Mouse (Mus musculus) embryonic facial prominence, embryonic 10.5 days (tissue): Measurements from ENCODE around the gene Tk1. TPM values are rescaled to one million over a fixed set of nuclear protein-coding genes. Genes with fewer than 3 reads are reported as not detected.

Source experiments
- DNase-seq: peaks from one replicate; pipeline ENCODE4 v3.0.0-alpha.2; 2017; ENCODE audit warnings: low spot score
- H3K27ac ChIP-seq: fragments of 300-500 bp; sonication (generic); replicated peaks from 2 replicates; pipeline ENCODE4 v1.5.1; 2016; ENCODE audit warnings: mild to moderate bottlenecking
- H3K27me3 ChIP-seq: fragments of 300-500 bp; sonication (generic); replicated peaks from 2 replicates; pipeline ENCODE4 v1.6.1; 2016; ENCODE audit warnings: low read depth, mild to moderate bottlenecking; ENCODE audit not compliant: poor library complexity, severe bottlenecking
- H3K36me3 ChIP-seq: fragments of 300-500 bp; sonication (generic); replicated peaks from 2 replicates; pipeline ENCODE4 v1.6.1; 2016; ENCODE audit warnings: mild to moderate bottlenecking, moderate library complexity
- H3K4me1 ChIP-seq: fragments of 300-500 bp; sonication (generic); 2 replicates; pipeline ENCODE4 v1.6.1; 2016
- H3K4me3 ChIP-seq: fragments of 300-500 bp; sonication (generic); 2 replicates; pipeline ENCODE4 v1.5.1; 2016; ENCODE audit warnings: mild to moderate bottlenecking, moderate library complexity
- H3K9me3 ChIP-seq: fragments of 300-500 bp; sonication (generic); 2 replicates; pipeline ENCODE4 v1.6.1; 2016; ENCODE audit warnings: mild to moderate bottlenecking
- WGBS: fragments of 180-500 bp; shearing (Covaris S2); methylation state at CpG from one replicate; pipeline ENCODE4 v1.1.7; 2016; 5-methylcytosine and 5-hydroxymethylcytosine counted together
- polyA plus RNA-seq: library from polyadenylated mRNA; unstranded; fragments of >200 nt; fragmentation: Nextera tagmentation; extraction: Ambion mirVana; gene quantifications from 2 replicates; pipeline ENCODE4 v1.2.1, GENCODE M21; 2016

The Tk1 gene
- polyA plus RNA-seq, 1 experiment from 2014 or later = 161 TPM

DNA sequence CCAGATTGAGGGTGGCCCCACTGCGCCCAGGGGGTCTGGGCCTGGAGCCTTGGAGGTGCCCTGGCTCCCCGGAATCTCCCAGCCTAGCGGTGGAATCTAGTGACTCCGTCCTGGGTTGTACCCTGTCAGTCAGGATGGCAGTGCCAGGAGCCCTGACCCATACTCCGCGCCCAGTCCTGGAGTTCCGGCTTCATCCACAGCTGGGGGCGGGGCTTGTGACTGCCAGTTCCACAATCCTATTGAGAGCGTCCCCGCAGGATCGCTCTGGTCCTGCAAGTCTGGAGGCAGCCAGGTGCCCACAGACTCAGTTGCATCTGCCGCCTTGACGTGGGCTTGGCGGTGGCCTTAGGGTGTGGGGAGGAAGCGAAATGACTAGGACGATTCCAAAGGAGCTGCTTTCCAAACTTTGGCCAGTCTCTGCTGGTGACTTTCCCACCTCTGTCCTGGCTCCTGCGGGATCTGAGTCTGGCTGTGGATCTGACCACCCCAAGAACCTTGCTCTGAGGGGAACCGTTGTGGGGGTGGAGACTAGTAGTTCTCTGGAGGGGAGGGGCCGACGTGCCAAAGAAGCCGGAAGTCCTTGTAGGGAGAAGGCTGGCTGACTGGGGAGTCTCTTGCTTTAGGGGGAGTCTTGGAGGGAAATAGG is 15.4 kb downstream of the Tk1 start:
- H3K9me3 ChIP-seq = no peaks in the 10 kb centered on the region
- H3K4me3 ChIP-seq = peak overlapping the region; percentile 86
- DNase-seq = peak; percentile 84
- H3K36me3 ChIP-seq = peaks cover 41% of the 10 kb centered on the region
- H3K27ac ChIP-seq = peak overlapping the region; percentile 78
- under 1% methylated on average over 21 of the region's 21 CpGs for WGBS
- H3K27me3 ChIP-seq = no peaks in the 10 kb centered on the region; the same call in 1 of the 2 replicates
- peaks cover 28% of the 10 kb centered on the region for H3K4me1 ChIP-seq

DNA sequence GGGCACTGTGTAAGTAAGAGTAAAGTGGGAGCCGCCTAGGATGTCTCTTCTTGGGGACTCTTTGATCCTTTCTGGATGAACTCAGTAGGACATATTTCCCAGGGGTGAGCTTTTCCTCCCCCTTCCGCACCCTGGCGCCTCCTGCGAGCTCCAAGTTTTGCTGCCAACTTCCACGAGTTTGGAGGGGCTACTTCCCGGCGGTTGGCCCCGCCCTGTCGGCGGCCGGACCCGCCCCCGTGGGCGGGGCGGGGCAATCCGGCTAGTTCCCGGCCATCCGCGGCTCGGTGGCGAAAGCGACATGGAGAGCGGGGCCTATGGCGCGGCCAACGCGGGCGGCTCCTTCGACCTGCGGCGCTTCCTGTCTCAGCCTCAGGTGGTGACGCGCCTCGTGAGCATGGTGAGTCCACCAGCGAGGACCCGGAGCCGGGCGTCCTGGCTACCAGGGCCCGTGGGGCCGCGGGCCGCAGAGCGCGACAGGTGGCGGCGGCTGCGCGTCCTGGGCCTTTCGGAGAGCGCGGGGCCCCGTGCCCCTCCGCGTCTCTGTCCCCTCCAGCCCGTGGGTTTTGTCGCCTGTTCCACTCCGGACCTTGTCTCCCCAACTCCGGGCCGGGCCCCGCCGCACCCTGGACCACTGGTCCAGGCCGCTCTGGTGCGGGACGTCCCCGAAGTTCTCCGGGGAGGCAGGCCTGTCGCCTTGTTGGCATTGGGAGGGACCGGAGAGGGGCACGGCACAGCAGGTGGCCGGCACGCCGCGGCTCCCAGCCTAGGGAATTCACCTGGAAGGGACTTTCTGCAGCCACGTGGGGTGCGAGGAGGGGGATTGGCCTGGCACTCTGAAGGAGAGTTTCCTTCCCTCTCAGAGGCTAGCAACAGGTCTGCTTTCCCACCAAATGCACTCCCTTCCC is 16.2 kb downstream of the Tk1 start, which contains the start of the genes Gm20708 and Syngr2:
Gene Gm20708, plus strand, starts transcription at position 262 of the 905 bp plus-strand sequence.
Gene Syngr2, plus strand, starts transcription at position 262 of the 905 bp plus-strand sequence.
- DNase-seq = peak; percentile 86
- peak within 1 kb of the TSS; percentile 78 for H3K27ac ChIP-seq

DNA sequence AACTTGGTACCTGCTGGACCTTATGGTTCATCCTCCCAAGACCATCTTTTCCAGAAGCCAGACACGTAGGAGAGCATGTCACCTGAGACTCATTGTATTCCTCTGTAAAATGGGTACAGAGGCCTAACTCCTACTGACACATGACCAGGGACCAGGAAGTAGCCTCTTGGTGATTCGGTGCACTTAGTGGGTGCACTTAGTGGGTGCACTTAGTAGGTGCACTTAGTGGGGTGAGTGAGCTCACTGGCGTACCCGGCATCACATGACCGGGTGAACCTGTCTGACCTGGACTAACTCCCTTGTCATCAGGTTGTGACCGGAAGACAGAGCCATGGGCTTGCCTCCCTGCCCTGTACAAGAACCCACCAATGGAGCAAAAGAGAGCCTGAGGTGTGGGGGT is 19.1 kb downstream of the Tk1 start:
- no peak overlapping the region for H3K4me3 ChIP-seq
- WGBS = 93% methylated on average over 6 of the region's 6 CpGs
- H3K27me3 ChIP-seq = no peaks in the 10 kb centered on the region; the same call in 1 of the 2 replicates
- peaks cover 3% of the 10 kb centered on the region for H3K36me3 ChIP-seq
- H3K4me1 ChIP-seq = peaks cover 29% of the 10 kb centered on the region
- H3K27ac ChIP-seq = no peak overlapping the region
- H3K9me3 ChIP-seq = no peaks in the 10 kb centered on the region
- DNase-seq = no peak

More for the DNA sequence above, 16.2 kb downstream of the Tk1 start, which contains the start of the genes Gm20708 and Syngr2:
- H3K9me3 ChIP-seq = no peaks in the 10 kb centered on the region
- H3K27me3 ChIP-seq = no peaks in the 10 kb centered on the region; the same call in 1 of the 2 replicates
- H3K4me3 ChIP-seq = peak within 1 kb of the TSS; percentile 86
- H3K36me3 ChIP-seq = peaks cover 32% of the 10 kb centered on the region
- peaks cover 28% of the 10 kb centered on the region for H3K4me1 ChIP-seq
- WGBS = under 1% methylated on average over 75 of the region's 75 CpGs

DNA sequence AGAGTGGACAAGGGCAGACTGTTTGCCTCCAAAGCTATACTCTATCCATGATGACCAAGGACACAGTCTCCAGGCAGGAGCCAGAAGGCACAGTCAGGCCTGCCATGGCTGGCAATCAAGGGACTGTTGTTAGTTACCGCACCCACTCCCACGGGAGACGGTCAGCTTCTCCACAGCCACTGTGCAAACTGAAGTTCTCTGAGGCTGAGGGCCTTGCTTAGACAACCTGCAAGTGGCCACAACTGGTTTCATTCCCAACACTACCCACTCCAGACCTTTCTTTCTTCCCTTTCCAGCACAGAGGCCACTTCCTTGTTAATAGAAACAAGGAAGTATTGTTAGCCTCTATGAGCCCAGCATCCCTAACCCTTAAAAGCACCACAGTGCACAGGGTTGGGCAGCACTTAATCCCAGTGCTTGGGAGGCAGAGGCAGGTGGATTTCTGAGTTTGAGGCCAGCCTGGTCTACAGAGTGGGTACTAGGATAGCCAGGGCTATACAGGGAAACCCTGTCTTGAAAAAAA is 22.7 kb downstream of the Tk1 start:
- DNase-seq = no peak
- Histone ChIP-seq H3K4me3 (no peak overlapping the region), H3K27ac (no peak overlapping the region), H3K9me3 (no peaks in the 10 kb centered on the region), H3K4me1 (peaks cover 17% of the 10 kb centered on the region), H3K27me3 (peaks cover 3% of the 10 kb centered on the region; the same call in 1 of the 2 replicates), H3K36me3 (no peaks in the 10 kb centered on the region)
- 88% methylated on average over 3 of the region's 3 CpGs for WGBS

DNA sequence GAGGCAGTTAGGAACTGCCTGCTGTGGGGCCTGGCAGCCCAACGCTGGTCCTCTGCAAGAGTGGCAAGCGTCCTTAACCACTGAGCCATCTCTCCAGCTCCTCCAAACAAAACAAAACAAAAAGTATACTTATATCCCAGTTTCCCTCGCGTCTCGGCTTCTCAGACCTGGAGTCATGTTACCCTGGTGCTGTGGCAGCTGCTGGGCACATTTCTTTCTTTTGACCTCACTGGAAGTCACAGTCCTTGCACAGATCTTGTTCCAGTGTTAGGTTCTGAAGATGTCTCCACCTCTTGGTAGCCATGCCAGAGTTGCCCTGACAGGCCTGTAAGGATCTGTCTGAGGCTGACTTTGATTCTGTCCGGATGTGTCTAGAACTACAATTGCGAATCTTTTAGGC is 24.2 kb downstream of the Tk1 start:
- H3K27me3 ChIP-seq = peaks cover 8% of the 10 kb centered on the region; the same call in 1 of the 2 replicates
- H3K27ac ChIP-seq = no peak overlapping the region
- no peaks in the 10 kb centered on the region for H3K9me3 ChIP-seq
- WGBS = 60% methylated on average over 7 of the region's 7 CpGs
- peaks cover 31% of the 10 kb centered on the region for H3K4me1 ChIP-seq
- H3K4me3 ChIP-seq = no peak overlapping the region
- H3K36me3 ChIP-seq = no peaks in the 10 kb centered on the region
- DNase-seq = no peak

DNA sequence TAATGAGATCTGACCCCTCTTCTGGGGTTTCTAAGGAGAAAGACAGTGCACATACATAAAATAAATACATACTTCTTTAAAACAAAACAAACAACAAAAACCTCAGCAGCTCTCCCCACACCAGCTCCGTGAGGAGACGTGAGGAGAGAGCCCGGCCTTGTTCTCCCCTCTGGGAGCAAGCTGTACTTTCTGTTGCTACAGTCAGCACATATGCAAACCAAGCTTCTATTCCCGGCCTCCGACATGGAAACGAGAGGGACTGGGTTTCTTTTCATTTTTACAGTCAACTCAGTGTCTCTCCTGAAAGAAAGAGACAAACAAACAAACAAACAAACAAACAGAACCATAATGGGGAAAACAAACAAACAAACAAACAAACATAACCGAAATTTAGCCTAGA is 25.9 kb downstream of the Tk1 start:
- Histone ChIP-seq H3K36me3 (no peaks in the 10 kb centered on the region), H3K4me1 (peaks cover 34% of the 10 kb centered on the region), H3K27me3 (peaks cover 8% of the 10 kb centered on the region; the same call in 1 of the 2 replicates), H3K27ac (no peak overlapping the region), H3K9me3 (no peaks in the 10 kb centered on the region), H3K4me3 (no peak overlapping the region)
- DNase-seq = no peak
- 87% methylated on average over 7 of the region's 7 CpGs for WGBS

DNA sequence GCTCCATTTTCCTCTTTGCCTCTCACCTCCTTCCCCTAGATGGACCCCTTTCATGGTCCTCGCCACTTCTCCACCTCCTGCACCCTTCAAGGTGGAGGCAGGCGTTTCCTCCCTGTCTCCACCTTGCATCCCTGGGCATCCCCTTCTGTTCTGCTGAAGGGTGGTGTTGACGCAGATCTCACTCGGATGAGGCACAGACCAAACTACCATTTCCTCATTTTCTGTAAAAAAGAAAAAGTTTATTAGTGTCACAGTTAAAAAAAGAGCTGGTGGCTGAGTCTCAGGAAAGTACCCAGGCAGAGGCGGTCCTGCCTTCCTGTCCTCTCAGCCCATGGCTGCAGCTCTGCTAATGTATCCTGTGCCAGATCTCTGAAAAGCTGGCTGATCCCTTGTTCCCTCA is 26.7 kb downstream of the Tk1 start:
- Histone ChIP-seq H3K27ac (peak overlapping the region; percentile 25; the same call in 1 of the 2 replicates), H3K36me3 (no peaks in the 10 kb centered on the region), H3K4me3 (peak overlapping the region; percentile 32; the same call in 1 of the 2 replicates), H3K9me3 (no peaks in the 10 kb centered on the region), H3K27me3 (peaks cover 8% of the 10 kb centered on the region; the same call in 1 of the 2 replicates), H3K4me1 (peaks cover 39% of the 10 kb centered on the region)
- no peak for DNase-seq
- 69% methylated on average over 5 of the region's 5 CpGs for WGBS

DNA sequence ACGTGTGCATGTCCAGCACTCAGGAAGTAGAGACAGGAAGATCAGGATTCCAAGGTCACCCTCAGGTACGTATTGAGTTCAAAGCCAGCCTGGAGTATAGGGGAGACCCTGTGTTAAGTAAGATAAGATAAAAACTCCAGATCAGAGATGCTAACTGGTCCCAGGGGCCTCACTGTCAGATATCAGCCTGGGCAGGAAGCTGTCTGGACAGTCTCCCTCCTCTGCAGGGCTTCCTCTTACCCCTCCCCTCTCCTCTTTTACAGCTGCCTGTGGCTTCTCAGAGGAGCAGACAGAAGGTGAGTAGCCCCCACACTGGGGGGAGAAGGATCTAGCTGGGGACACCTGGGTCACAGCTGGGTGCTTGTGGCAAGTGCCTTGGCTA is 27.7 kb downstream of the Tk1 start:
- WGBS = 52% methylated on average over 2 of the region's 2 CpGs
- Histone ChIP-seq H3K4me1 (peaks cover 39% of the 10 kb centered on the region), H3K27me3 (peaks cover 13% of the 10 kb centered on the region), H3K27ac (no peak overlapping the region; the same call in 1 of the 2 replicates), H3K4me3 (peak overlapping the region; percentile 32; the same call in 1 of the 2 replicates), H3K36me3 (no peaks in the 10 kb centered on the region), H3K9me3 (no peaks in the 10 kb centered on the region)
- DNase-seq = no peak

DNA sequence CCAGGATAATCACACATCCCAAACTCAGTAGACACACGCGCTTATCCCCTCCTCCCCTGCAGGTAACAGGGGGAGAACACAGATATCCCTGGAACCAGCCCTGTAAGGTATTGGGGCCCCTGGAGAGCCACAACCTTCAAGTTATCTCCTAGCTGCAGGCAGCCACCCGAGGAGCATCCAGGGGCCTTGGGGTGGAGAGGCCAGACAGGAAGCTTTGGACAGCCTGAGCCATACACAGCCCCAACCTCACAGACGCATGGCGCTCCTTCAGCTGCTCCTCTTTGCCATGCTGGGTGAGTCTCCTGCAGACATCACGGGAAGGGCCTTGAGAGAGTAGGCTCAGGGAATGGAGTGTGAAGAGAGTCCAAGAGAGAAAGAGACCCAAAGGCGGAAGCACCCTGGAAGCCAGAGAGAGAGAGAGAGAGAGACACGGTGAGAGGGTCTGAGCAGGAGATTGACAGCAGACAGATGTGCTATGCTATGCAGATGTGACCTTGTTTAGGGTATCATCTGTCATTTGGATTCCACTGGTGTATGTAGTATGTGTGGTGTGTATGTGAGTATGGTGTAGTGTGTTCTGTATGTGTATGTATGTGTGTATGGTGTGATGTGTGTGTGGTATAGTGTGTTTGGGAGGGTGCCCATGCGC is 28.3 kb downstream of the Tk1 start, which contains the start of gene 6030468B19Rik:
Gene 6030468B19Rik, plus strand, starts transcription at position 150 of the 649 bp plus-strand sequence.
- no peak for DNase-seq
- H3K27me3 ChIP-seq = peaks cover 15% of the 10 kb centered on the region
- no peaks in the 10 kb centered on the region for H3K9me3 ChIP-seq
- peaks cover 41% of the 10 kb centered on the region for H3K4me1 ChIP-seq
- no peaks in the 10 kb centered on the region for H3K36me3 ChIP-seq
- peak within 1 kb of the TSS; percentile 54 for H3K27ac ChIP-seq
- WGBS = 64% methylated on average over 9 of the region's 9 CpGs
- peak within 1 kb of the TSS; percentile 32; the same call in 1 of the 2 replicates for H3K4me3 ChIP-seq

DNA sequence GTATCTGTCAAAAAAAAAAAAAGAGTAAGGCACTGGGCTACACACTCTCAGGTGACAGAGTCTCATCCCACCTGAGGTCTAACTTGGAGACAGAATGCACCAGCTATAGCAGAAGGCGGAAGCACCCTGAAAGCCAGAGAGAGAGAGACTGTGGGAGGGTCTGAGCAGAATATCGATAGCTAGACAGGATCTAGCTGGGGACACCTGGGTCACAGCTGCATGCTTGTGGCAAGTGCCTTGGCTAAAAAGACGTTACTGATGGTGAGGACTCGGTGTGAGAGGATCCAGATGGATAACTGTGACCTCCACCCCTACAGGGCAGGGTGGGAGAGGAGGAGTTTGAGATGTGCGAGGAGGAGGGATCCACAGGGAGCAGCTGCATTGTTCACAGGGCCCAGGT is 28.9 kb downstream of the Tk1 start:
- 43% methylated on average over 5 of the region's 5 CpGs for WGBS
- H3K27ac ChIP-seq = peak overlapping the region; percentile 54; the same call in 1 of the 2 replicates
- no peaks in the 10 kb centered on the region for H3K36me3 ChIP-seq
- H3K4me1 ChIP-seq = peaks cover 48% of the 10 kb centered on the region
- no peak for DNase-seq
- H3K4me3 ChIP-seq = no peak overlapping the region
- H3K9me3 ChIP-seq = no peaks in the 10 kb centered on the region
- H3K27me3 ChIP-seq = peaks cover 22% of the 10 kb centered on the region

DNA sequence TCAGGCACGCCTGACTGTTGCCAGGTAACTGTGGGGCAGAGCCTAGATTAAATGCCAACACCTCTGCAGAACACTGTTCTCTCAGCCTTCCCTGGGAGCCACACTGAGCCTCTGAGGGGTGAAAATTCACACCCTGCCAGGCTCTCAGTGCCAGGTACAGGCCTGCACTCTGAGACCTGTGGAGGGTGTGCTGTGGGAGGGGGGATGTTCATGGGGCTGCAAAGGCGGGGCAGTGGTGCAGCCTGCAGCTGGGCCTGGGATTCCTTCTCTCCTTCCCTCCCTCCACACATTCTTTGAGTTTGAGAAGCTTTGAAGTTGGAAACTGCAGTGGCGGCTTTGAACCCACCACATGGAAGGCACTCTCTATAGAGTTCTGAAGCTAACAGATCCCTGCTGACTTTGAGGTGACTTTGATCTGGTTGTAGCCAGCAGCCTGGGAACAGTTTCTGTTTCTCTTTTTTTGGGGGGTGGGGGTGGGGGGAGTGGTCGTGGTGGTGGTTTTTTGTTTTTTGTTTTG is 31.8 kb downstream of the Tk1 start:
- no peaks in the 10 kb centered on the region for H3K36me3 ChIP-seq
- no peaks in the 10 kb centered on the region for H3K9me3 ChIP-seq
- DNase-seq = no peak
- peaks cover 57% of the 10 kb centered on the region for H3K4me1 ChIP-seq
- WGBS = 65% methylated on average over 4 of the region's 4 CpGs
- H3K27ac ChIP-seq = no peak overlapping the region
- H3K4me3 ChIP-seq = no peak overlapping the region
- peaks cover 46% of the 10 kb centered on the region for H3K27me3 ChIP-seq
